Mouse (Mus musculus) gastrocnemius, adult 18-20 months (tissue): Measurements from ENCODE around the gene Gm10837. TPM values are rescaled to one million over a fixed set of nuclear protein-coding genes. Genes with fewer than 3 reads are reported as not detected.

ENCODE experiments used
- DNase-seq: peaks from one replicate; pipeline ENCODE4 v3.0.0; 2021; ENCODE audit warnings: low spot score
- total RNA-seq, 2 experiments: library from RNA; stranded (reverse); gene quantifications; 2 replicates each; pipeline ENCODE4 v1.2.3; 2021

Gm10837 gene
- total RNA-seq, 2 experiments from 2014 or later = not detected

GRCm38 (mm10) chr14:122534017-122534924 is 43.9 kb downstream of the Gm10837 start, which contains the start of gene Pcca:
TSS of gene Pcca (plus strand) at chr14:122534324.
- peak; percentile 99 for DNase-seq

GRCm38 (mm10) chr14:122535986-122536385 is 45.6 kb downstream of the Gm10837 start:
- DNase-seq = no peak

Other genes with a start within 250 kb of the Gm10837 start
- not detected for gene Gm5089, start 39.5 kb upstream of the Gm10837 start, total RNA-seq
- not detected for gene Zic5, start 24.9 kb upstream of the Gm10837 start, total RNA-seq
- gene Zic2, start 15.2 kb upstream of the Gm10837 start, total RNA-seq = not detected
- gene Pcca, start 43.7 kb downstream of the Gm10837 start, total RNA-seq = 10 to 100 TPM; 52.4 to 56.0 TPM